Mouse (Mus musculus) right cerebral cortex, adult 18-20 months (tissue): ENCODE data around the gene Ccl1.

ENCODE experiments used
- DNase-seq: peaks from one replicate; pipeline ENCODE4 v3.0.0; 2022; ENCODE audit warnings: mixed read lengths

The Ccl1 gene

GRCm38 (mm10) chr11:82203706-82204105 is 101.8 kb downstream of the Ccl1 start:
- DNase-seq, result no peak

- DNase-seq, result no peak
Measured at GRCm38 (mm10) chr11:82197774-82198173, 107.7 kb downstream of the Ccl1 start.

- DNase-seq, result no peak
Measured at GRCm38 (mm10) chr11:82194980-82195379, 110.5 kb downstream of the Ccl1 start.

DNA sequence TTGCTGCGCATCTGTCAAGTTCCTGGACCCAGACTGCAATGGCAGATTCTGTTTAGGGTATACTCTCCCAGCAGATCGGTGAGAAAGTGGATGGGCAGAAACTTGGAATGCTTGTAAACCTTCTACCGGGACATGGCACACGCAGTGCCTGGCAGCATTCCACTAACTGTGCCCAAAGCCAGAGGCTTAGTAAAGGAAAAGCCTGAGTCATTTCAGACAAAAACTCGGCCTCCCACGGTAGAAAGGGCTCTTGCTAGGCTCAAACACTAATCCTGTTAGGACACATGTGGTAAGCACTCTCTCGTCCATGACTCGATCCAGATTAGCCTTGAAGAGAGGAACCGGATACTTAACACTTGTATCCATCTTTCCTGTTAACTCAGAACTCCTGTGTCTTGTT is 111.7 kb downstream of the Ccl1 start:
- DNase-seq, result peak; percentile 37

DNA sequence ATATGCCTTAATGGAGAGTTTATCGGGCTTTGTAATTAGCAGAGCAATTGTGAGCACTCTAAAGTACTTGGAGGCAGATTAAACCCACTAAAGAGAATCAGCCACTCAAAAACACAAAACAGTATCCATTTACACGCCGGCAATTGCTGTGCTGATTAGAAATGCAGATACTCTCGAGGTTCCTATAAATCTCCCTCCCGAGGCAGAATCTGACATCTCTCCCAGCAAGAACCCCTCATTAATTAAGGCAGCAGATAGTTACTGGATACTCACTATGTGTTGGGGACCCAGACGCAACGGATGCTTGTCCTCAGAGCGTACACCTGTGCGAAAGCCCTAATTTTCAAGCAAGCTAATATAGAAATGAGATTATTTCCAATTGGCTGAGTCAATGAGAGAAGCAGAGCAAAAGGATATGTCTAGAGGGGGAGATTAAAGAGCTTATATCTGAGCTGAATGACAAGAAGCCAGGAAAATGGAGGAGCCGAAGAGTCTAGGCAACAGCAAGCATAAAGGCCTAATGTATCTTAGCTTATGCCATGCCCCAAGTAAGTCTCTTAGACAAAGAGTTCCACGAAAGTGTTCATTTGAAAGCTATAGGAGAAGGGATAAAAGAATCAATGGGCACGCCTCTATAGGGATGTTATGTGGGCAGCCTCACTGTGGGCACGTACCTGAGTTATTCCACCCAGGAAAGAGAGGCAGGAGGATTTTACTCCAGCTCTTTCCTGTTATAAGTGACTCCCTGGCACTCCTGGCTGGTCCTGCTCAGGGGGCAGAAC is 115.5 kb downstream of the Ccl1 start:
- no peak for DNase-seq

GRCm38 (mm10) chr11:82185684-82186083 is 119.8 kb downstream of the Ccl1 start:
- no peak for DNase-seq

DNA sequence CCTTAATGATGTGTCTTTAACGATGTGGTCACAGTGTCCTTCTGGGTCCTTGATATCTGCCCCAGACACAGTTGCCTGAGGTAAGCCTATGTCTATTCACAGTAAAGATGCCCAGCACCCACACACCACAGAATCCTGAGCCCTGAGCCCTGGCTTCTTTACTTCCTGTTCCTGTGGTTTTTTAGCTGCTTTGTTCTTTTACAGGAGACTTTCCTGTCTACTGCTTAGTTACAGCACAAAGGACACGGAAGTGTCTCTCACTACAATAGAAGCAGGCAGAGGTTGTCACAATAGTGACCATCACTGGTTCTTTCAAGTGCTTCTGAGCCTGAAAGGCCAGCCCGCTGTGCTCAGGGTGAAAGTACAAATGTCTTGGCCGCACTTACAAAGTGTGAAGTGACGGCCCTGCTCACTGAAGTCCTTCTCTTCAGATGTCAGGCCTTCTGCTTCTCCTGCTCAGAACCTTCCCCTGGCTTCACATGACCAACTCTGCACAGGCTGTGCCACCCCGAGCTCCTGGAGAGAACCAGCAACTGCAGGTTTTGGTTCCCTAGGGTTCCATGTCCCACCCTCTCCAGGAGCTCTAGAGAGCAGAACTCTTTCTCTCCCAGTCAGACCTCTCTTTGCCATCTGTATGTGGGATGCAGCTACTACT is 122.1 kb downstream of the Ccl1 start:
- DNase-seq, result no peak

DNA sequence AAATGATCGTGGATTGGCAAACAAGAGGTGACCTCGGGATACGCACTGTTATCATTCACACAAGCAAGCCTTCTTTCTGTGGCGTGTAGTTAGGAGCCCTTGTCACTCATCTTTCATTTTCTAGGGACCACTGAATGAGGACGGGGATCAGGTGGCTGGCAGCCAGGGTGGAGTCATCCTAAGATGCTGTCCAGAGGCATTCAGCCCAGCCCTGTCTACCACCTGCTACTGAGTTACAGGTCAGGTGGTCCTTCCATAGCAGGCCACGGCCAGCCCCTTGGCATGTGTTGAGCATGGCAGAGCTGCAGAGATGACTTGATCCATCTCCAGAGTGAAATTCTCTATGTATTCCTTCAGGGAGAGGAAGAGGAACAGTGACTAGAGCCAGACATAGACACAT is 123.1 kb downstream of the Ccl1 start:
- no peak for DNase-seq

DNA sequence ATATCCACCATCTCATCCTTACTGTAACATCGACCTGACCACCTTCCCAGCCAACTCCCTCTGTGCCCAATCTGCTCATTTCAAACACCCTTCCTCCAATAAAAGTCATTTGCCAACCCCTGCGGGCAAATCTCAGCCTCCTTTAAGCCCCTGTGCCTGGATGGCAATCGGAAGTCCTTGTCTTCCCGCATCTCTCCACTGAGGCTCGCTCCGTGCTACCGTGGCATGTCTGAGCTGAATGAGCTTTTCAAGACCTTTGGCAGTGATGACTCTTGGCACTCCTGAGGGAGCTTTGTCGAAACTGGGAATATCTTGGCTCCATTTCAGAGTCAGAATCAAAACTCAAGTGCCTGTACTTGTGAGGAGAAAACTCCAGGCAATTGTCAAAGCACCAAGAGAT is 124.2 kb downstream of the Ccl1 start:
- no peak for DNase-seq

- no peak for DNase-seq
Measured at GRCm38 (mm10) chr11:82178161-82178560, 127.3 kb downstream of the Ccl1 start.

DNA sequence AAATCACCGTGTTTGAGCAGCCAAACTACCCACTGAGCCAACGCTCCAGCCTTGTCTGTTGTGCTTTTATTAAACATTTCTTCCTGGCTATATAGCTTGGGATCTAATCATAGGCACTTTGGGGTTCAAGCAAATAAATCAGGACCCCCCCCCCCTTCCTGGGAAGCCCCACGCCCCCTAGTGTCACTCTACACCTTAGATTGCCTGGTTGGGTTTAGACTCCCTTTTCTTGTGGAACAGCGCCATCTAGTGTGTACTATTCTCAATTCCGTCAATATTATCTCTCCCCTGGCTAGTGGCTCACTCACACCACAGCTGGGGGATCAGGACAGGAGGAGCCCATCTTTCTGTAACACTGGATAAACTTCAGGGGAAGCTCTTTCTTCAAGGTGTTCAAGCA is 127.8 kb downstream of the Ccl1 start:
- peak; percentile 30 for DNase-seq

DNA sequence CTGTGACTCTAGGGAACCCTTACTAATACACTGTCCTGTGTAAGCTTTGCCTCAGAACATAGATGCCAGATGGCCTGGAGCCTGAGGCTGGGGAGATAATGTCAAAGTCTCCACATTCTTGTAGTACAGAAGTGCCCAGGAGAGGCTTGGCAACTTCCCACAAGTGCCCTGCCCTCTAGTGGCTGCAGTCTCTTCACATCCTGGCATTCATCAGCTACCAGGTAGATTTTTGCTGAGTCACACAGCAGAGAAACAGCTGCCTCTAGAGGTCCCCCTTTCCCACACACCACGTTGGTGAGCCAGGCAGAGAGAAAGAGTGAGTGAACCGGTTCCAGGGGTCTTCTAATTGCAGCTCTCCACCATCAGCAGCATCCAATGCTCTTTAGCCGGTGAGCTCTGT is 130.7 kb downstream of the Ccl1 start:
- peak; percentile 62 for DNase-seq

DNA sequence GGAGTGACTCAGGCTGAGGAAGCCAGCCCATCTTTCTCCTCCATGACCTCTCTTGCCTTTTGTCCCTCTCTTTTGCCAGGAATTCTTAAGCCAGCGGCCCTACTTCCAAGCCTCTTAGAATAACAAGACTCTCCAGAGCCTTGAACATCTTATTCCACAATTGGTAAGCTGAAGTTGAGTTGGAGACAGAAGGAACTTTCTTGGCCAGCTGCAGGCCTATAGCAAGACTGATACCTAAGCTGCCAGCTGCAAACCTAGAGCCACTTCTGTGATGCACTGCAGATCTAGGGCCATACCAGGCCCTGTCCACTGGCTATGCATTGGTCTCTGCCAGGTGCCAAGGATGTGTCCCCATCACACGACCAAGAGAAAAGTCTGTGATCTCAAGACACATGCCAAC is 132.0 kb downstream of the Ccl1 start:
- no peak for DNase-seq

- no peak for DNase-seq
Measured at GRCm38 (mm10) chr11:82171316-82172071, 134.0 kb downstream of the Ccl1 start.

GRCm38 (mm10) chr11:82169456-82169855 is 136.0 kb downstream of the Ccl1 start:
- DNase-seq, result no peak

GRCm38 (mm10) chr11:82168308-82168707 is 137.2 kb downstream of the Ccl1 start:
- no peak for DNase-seq

GRCm38 (mm10) chr11:82163285-82163684 is 142.2 kb downstream of the Ccl1 start:
- DNase-seq, result no peak

- DNase-seq, result no peak
Measured at GRCm38 (mm10) chr11:82159126-82159525, 146.4 kb downstream of the Ccl1 start.

DNA sequence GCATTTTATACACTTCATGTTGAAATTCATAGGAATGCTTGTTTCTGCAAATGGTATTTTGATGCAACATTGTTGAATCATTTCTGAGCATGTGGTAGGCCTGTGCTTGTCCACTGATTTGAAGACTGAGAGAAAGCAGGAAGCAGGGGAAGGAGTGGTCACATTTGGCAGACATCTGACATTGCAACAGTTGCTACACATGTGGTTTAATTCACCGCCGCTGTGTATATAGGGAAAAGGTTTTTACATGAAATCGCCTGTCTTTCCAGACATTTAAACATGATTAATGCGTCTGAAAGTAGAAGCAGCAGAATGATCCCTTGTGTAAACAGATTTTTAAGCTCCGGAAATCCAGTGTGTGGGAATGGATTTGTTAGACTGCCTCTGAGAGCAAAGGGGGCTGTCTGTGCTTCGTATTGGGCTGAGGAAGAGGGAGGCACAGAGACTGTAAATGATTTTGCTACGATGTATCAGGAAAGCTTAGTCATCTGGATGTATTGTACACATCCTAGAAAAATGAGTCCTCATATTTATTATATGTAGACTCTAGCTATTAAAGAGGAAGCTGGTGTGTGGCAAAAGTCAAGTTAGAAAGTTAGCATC is 165.9 kb downstream of the Ccl1 start:
- no peak for DNase-seq

GRCm38 (mm10) chr11:82136196-82136595 is 169.3 kb downstream of the Ccl1 start:
- no peak for DNase-seq

DNA sequence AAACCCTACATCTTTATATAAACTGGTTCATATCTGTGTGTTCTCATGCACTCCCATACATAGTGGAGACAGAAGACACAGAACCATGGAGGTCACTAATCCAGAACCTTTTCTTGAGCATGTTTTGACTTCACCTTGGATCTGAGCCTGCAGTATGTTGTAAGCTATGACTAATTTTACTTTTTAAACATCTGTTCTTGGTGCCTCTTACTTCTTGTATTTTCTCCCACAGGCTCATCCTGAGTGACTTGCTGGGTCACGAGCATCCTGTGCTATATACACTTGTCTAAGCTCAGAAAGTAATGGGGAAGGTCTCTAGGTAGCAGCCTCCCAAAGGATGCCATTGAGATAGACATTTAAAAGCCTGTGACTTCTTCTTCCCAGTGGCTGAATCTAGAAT is 172.5 kb downstream of the Ccl1 start:
- DNase-seq, result no peak
